Mouse (Mus musculus) bone marrow macrophage, adult 2 months (primary cell): Measurements from ENCODE around the gene 1700013G24Rik.

Experiments
- CTCF ChIP-seq: IDR thresholded peaks from 2 replicates; pipeline ENCODE4 v1.5.1; 2012; ENCODE audit warnings: low read depth, mild to moderate bottlenecking, low read length, moderate library complexity
- POLR2A ChIP-seq: IDR thresholded peaks from 2 replicates; pipeline ENCODE4 v1.6.1; 2012; ENCODE audit warnings: mild to moderate bottlenecking, low read depth, low read length, borderline replicate concordance

DNA sequence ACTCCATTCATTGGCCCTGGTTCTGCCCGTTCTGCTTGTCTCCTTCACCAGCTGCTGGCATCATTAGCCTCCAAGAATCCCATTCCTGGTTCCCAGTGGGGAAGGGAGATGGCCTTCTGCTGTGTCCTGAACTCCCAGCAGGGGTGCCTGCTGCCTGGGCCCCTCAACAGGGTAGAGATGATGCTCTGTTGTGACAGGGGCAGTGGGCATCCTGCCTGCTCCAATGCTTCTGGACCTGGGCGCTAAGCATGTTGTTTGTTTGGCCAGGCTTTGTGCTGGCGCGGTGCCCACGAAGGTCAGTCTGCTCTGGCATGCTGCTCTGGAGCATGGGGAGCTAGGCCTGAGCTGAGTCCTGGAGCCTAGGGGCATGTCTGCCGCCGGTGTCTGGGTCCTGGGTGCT is 31.5 kb downstream of the 1700013G24Rik start:
- TF ChIP-seq CTCF: no peak
- no peak for TF ChIP-seq POLR2A
